Mouse (Mus musculus): ENCODE results near the gene Unc93a2.
"Not testable (repeated sequence)": the region's sequence is repeated elsewhere in the genome, so short reads cannot be mapped to it uniquely, and the experiment has no call there.

DNA sequence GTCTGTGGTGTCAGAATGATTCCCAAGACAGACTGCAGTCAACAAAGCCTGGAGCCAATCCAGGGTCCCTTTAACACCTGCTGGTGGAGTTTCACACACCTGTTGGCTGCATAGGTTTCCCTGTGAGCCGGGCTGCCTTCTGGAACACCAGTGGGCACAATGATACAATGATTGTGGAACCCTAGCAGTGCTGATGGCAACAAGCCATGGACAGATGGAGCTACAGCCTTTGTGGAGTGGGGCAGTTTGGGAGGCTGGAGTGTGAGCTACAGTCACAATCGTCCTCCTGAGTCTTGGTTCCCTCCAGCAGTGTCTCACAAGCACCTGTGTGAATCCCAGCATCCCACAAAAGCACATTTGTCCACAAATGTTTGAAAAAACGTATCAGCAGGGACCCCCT is 36.5 kb downstream of the Unc93a2 start:
- not testable (repeated sequence) for TF ChIP-seq CTCF, EP300 (IDR thresholded peaks at IDR 0.05; ENCODE audit: low read depth)
